9 mouse cellular contexts compared by ENCODE assay signal in the genomic region with DNA sequence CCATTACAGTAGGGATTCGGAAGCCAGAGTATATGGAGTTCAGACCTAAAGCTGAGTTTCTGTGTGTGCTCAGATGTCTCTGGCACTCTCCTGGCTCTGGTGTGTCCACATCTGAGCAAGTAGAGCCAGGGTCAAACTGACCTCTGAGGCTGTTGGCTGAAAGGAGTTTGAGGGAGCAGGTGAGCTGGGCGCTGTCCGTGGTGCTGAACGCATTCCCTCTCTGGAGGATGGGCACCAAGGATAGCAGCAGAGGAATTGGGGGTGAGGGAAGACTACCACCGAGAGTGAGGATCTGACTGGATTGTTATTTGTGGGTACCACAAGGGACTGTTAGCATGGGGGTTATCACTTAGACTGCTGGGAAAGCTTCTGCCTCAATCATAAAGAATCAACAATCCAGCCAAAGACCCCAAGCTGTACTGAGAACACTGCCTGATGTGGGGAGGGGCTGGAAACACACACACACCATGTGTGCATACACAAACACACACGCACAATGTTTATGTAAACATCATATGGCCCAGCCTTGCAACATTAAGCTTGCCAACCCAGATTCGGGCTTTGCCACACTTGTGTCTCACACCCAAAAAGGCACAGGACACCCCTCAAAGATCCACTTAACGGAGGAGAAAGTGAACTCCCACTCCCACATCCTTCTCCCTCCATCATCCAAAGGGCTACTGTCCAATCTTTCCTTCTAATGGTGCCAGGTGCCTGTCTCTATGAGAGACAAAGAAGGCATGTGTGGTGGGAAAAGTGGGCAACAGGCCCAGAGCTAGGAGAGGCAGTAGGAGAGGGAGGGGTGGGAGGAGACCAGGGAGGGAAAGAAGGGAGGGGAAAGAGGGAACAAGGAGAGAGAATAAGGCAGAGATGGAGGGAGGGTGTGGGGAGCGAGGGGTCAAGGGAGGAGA. TPM values are rescaled to one million over a fixed set of nuclear protein-coding genes. Genes with fewer than 3 reads are reported as not detected.
DNase-seq lines count a peak whose midpoint lies in the region; ATAC-seq lines count a peak whose summit lies in the region.
"Had no signal": no experiment of that assay in that cellular context is flagged by ENCODE, and none has a peak within 500 bp of the region (broad histone marks: within the 10 kb centered on the region; RNA-seq: fewer than 3 reads in every experiment).

No protein-coding gene starts in this region.

- WGBS in embryonic facial prominence, embryonic 14.5 days: 44% methylated on average over 9 of the region's 9 CpGs

- H3K4me1 ChIP-seq in embryonic facial prominence, embryonic 14.5 days (ENCODE audit: control insufficient read depth, insufficient read depth, low read length): no peaks in the 10 kb centered on the region
- H3K4me1 ChIP-seq: embryonic facial prominence, embryonic 15.5 days had no signal

- H3K4me2 ChIP-seq in embryonic facial prominence, embryonic 14.5 days (ENCODE audit: low read depth, low read length): no peak overlapping the region
- H3K4me2 ChIP-seq: embryonic facial prominence, embryonic 15.5 days had no signal

- no peak overlapping the region for H3K4me3 ChIP-seq in embryonic facial prominence, embryonic 14.5 days (ENCODE audit: low read depth, low read length)
- H3K4me3 ChIP-seq: embryonic facial prominence, embryonic 15.5 days had no signal

- H3K9me3 ChIP-seq in embryonic facial prominence, embryonic 14.5 days (ENCODE audit: control insufficient read depth, low read length): no peaks in the 10 kb centered on the region
- H3K9me3 ChIP-seq: embryonic facial prominence, embryonic 15.5 days had no signal

- H3K36me3 ChIP-seq in embryonic facial prominence, embryonic 14.5 days (ENCODE audit: control insufficient read depth, insufficient read depth, low read length): no peaks in the 10 kb centered on the region
- H3K36me3 ChIP-seq: embryonic facial prominence, embryonic 15.5 days had no signal

- no peak overlapping the region for H3K9ac ChIP-seq in embryonic facial prominence, embryonic 14.5 days (ENCODE audit: low read depth, low read length)
- H3K9ac ChIP-seq: embryonic facial prominence, embryonic 15.5 days had no signal

- intact Hi-C loops in left cerebral cortex, postnatal 14 days (cut with DNase I): loop anchor here (5.0 kb wide), 1 partner anchor 59 kb away; a partner anchor contains a TSS

- peak; percentile 63 to 72 for DNase-seq in left cerebral cortex, postnatal 14 days (ENCODE audit: low spot score in 2 of 2)
- no peak for DNase-seq in left cerebral cortex, adult 11 months (ENCODE audit: low spot score)
- DNase-seq in adipocyte (ENCODE audit: low spot score): peak; percentile 23
- peak; percentile 59 for DNase-seq in embryonic facial prominence, embryonic 14.5 days (ENCODE audit: low spot score)
- DNase-seq in kidney, adult 8-10 months: peak; percentile 9 to 54
- peak; percentile 83 for DNase-seq in mesoderm, embryonic 11.5 days (ENCODE audit: low read depth, low spot score)
- peak; percentile 84 for DNase-seq in thymus, postnatal 4 days

- no peak overlapping the region for H3K27ac ChIP-seq in embryonic facial prominence, embryonic 14.5 days (replicated peaks; ENCODE audit: low read depth, low read length)
- H3K27ac ChIP-seq: embryonic facial prominence, embryonic 15.5 days had no signal

- ATAC-seq in embryonic facial prominence, embryonic 14.5 days (ENCODE audit: low read depth): no peak
- no peak for ATAC-seq in monocyte, adult 5-6 weeks (replicated peaks; ENCODE audit: insufficient number of reproducible peaks, low FRiP score, low TSS enrichment, poor library complexity, severe bottlenecking)

- no peaks in the 10 kb centered on the region for H3K27me3 ChIP-seq in embryonic facial prominence, embryonic 14.5 days (replicated peaks; ENCODE audit: control insufficient read depth, insufficient read depth, low read length)
- H3K27me3 ChIP-seq: embryonic facial prominence, embryonic 15.5 days had no signal

RNA-seq across cellular contexts. Expression of a gene that starts 57.8 kb away (rescaled TPM):
- 100 to 1,000 TPM; 490 to 503 TPM for total RNA-seq in left cerebral cortex, postnatal 14 days (2021)
- 6.4 and 8.3 TPM in 2 replicates for polyA plus RNA-seq in embryonic facial prominence, embryonic 14.5 days (2014; fragmentation: Nextera tagmentation; extraction: Ambion mirVana)
- total RNA-seq in monocyte, adult 5-6 weeks (2017): not detected in 3 replicates

Comparison
In these comparisons a context has a peak if more than half of its experiments do, and no peak if none do; other contexts are left out.
1. RNA of a gene that starts 57.8 kb away (total RNA-seq): 490 to 503 TPM in left cerebral cortex, postnatal 14 days; not detected in monocyte, adult 5-6 weeks; every median in the first group is over 100 times any median in the second.